ENCODE assay signal across 11 mouse cellular contexts in genomic region chr16:31638393-31638792, GRCm38 (mm10). TPM values are rescaled to one million over a fixed set of nuclear protein-coding genes. Genes with fewer than 3 reads are reported as not detected.
DNase-seq lines count a peak whose midpoint lies in the region; ATAC-seq and TF ChIP-seq lines count a peak whose summit lies in the region.
"Had no signal": no experiment of that assay in that cellular context is flagged by ENCODE, and none has a peak within 500 bp of the region (broad histone marks: within the 10 kb centered on the region; RNA-seq: fewer than 3 reads in every experiment).

No protein-coding gene starts in this region.

- TF ChIP-seq CTCF in stomach, postnatal 0 days (IDR thresholded peaks at IDR 0.05; ENCODE audit: low read depth) = no peak

- ATAC-seq in forebrain, embryonic 12.5 days (ENCODE audit: low FRiP score) = no peak
- no peak for ATAC-seq in stomach, postnatal 0 days (ENCODE audit: low FRiP score, low TSS enrichment)
- no peak for ATAC-seq in midbrain, embryonic 14.5 days (ENCODE audit: low FRiP score, low TSS enrichment)
- ATAC-seq: liver, postnatal 0 days had no signal

- H3K27me3 ChIP-seq in forebrain, embryonic 10.5 days (ENCODE audit: poor library complexity, severe bottlenecking) = no peaks in the 10 kb centered on the region
- H3K27me3 ChIP-seq in forebrain, embryonic 12.5 days = no peaks in the 10 kb centered on the region
- H3K27me3 ChIP-seq in stomach, postnatal 0 days (ENCODE audit: control insufficient read depth, insufficient read depth, low read length) = no peaks in the 10 kb centered on the region
- H3K27me3 ChIP-seq in midbrain, embryonic 14.5 days (ENCODE audit: control insufficient read depth, insufficient read depth, low read length) = no peaks in the 10 kb centered on the region

- 62% methylated on average over 7 of the region's 7 CpGs for WGBS in forebrain, embryonic 10.5 days
- 62% methylated on average over 7 of the region's 7 CpGs for WGBS in forebrain, embryonic 12.5 days
- WGBS in stomach, postnatal 0 days = 36% methylated on average over 7 of the region's 7 CpGs
- WGBS in midbrain, embryonic 14.5 days = 46% methylated on average over 7 of the region's 7 CpGs

- no peak overlapping the region for H3K4me3 ChIP-seq in forebrain, embryonic 10.5 days
- no peak overlapping the region for H3K4me3 ChIP-seq in forebrain, embryonic 12.5 days (replicated peaks)
- H3K4me3 ChIP-seq in stomach, postnatal 0 days (ENCODE audit: low read depth, low read length) = no peak overlapping the region
- H3K4me3 ChIP-seq in midbrain, embryonic 14.5 days (replicated peaks; ENCODE audit: low read depth, low read length) = no peak overlapping the region

- H3K4me2 ChIP-seq in forebrain, embryonic 12.5 days = no peak overlapping the region
- 0 out of 2 replicates have a peak overlapping the region, but pooled peaks have one; percentile 4 for H3K4me2 ChIP-seq in stomach, postnatal 0 days (replicated peaks; ENCODE audit: low read depth)
- no peak overlapping the region for H3K4me2 ChIP-seq in midbrain, embryonic 14.5 days (ENCODE audit: low read length)

- no peak for DNase-seq in forebrain, embryonic 10.5 days (ENCODE audit: extremely low spot score, low spot score)
- peak; percentile 62 for DNase-seq in urinary bladder, postnatal 14 days (ENCODE audit: low spot score)
- no peak for DNase-seq in urinary bladder, adult 2 months (ENCODE audit: low spot score)
- peak; percentile 43 for DNase-seq in kidney, postnatal 14 days
- DNase-seq in stomach, postnatal 0 days (ENCODE audit: low spot score) = peak; percentile 41
- DNase-seq in adrenal gland, adult 2 months = no peak
- DNase-seq in midbrain, embryonic 14.5 days = no peak
- DNase-seq: cerebellum, adult 9-11 months; gastrocnemius, postnatal 25 days; liver, postnatal 0 days had no signal

- TF ChIP-seq EP300 in stomach, postnatal 0 days (optimal IDR thresholded peaks at IDR 0.05) = no peak

- H3K9me3 ChIP-seq in forebrain, embryonic 10.5 days = no peaks in the 10 kb centered on the region
- no peaks in the 10 kb centered on the region for H3K9me3 ChIP-seq in forebrain, embryonic 12.5 days
- H3K9me3 ChIP-seq in stomach, postnatal 0 days (ENCODE audit: control insufficient read depth, low read length) = no peaks in the 10 kb centered on the region
- no peaks in the 10 kb centered on the region for H3K9me3 ChIP-seq in midbrain, embryonic 14.5 days (ENCODE audit: control insufficient read depth, low read length)

- peak overlapping the region; percentile 44; the same call in 1 of the 2 replicates for H3K27ac ChIP-seq in forebrain, embryonic 10.5 days
- no peak overlapping the region for H3K27ac ChIP-seq in forebrain, embryonic 12.5 days
- no peak overlapping the region for H3K27ac ChIP-seq in stomach, postnatal 0 days (replicated peaks)
- no peak overlapping the region for H3K27ac ChIP-seq in midbrain, embryonic 14.5 days (replicated peaks; ENCODE audit: low read depth, low read length)

- peaks cover 24% of the 10 kb centered on the region for H3K4me1 ChIP-seq in forebrain, embryonic 10.5 days
- peaks cover 9% of the 10 kb centered on the region for H3K4me1 ChIP-seq in forebrain, embryonic 12.5 days
- H3K4me1 ChIP-seq in stomach, postnatal 0 days (replicated peaks; ENCODE audit: control insufficient read depth, insufficient read depth) = no peaks in the 10 kb centered on the region
- no peaks in the 10 kb centered on the region for H3K4me1 ChIP-seq in midbrain, embryonic 14.5 days (ENCODE audit: control insufficient read depth, insufficient read depth, low read length)

- H3K9ac ChIP-seq in forebrain, embryonic 12.5 days = no peak overlapping the region
- no peak overlapping the region for H3K9ac ChIP-seq in stomach, postnatal 0 days (ENCODE audit: low read length)
- H3K9ac ChIP-seq in midbrain, embryonic 14.5 days (replicated peaks; ENCODE audit: low read length) = no peak overlapping the region
- H3K9ac ChIP-seq: liver, postnatal 0 days had no signal

- H3K36me3 ChIP-seq in forebrain, embryonic 10.5 days (replicated peaks) = no peaks in the 10 kb centered on the region
- no peaks in the 10 kb centered on the region for H3K36me3 ChIP-seq in forebrain, embryonic 12.5 days (replicated peaks)
- no peaks in the 10 kb centered on the region for H3K36me3 ChIP-seq in stomach, postnatal 0 days (ENCODE audit: control insufficient read depth, insufficient read depth, low read length)
- no peaks in the 10 kb centered on the region for H3K36me3 ChIP-seq in midbrain, embryonic 14.5 days (ENCODE audit: control insufficient read depth, insufficient read depth, low read length)

RNA-seq across cellular contexts. Expression of gene Dlg1, which starts 24.9 kb away (rescaled TPM):
- 30.9 TPM in 2 replicates for polyA plus RNA-seq in forebrain, embryonic 10.5 days (2016; fragmentation: Nextera tagmentation; extraction: Ambion mirVana)
- 29.5 and 39.8 TPM in 2 replicates for polyA plus RNA-seq in forebrain, embryonic 12.5 days (2016; fragmentation: Nextera tagmentation; extraction: Ambion mirVana)
- polyA plus RNA-seq in urinary bladder, adult 2 months (2012; rRNA removed) = 68.4 and 72.6 TPM in 2 replicates
- 11.8 and 12.1 TPM in 2 replicates for polyA plus RNA-seq in stomach, postnatal 0 days (2015; fragmentation: Nextera tagmentation; extraction: Ambion mirVana)
- 100 to 1,000 TPM in 1 of 2 experiments, 10 to 100 TPM in 1; 68.4 to 102 TPM for total RNA-seq in adrenal gland, adult 2 months (2021)
- polyA plus RNA-seq in adrenal gland, adult 2 months (2012; rRNA removed) = 7.9 and 12.0 TPM in 2 replicates
- 9.8 and 13.2 TPM in 2 replicates for polyA plus RNA-seq in midbrain, embryonic 14.5 days (2014; fragmentation: Nextera tagmentation; extraction: Ambion mirVana)

Comparison
In these comparisons a context has a peak if more than half of its experiments do, and no peak if none do; other contexts are left out.
1. DNase-seq: peak in urinary bladder, postnatal 14 days (single experiment), kidney, postnatal 14 days (single experiment) and stomach, postnatal 0 days (single experiment); none in forebrain, embryonic 10.5 days (single experiment), urinary bladder, adult 2 months (single experiment), adrenal gland, adult 2 months (single experiment) and midbrain, embryonic 14.5 days (single experiment).